Mouse (Mus musculus): ENCODE measurements around the gene Cysrt1.

DNA sequence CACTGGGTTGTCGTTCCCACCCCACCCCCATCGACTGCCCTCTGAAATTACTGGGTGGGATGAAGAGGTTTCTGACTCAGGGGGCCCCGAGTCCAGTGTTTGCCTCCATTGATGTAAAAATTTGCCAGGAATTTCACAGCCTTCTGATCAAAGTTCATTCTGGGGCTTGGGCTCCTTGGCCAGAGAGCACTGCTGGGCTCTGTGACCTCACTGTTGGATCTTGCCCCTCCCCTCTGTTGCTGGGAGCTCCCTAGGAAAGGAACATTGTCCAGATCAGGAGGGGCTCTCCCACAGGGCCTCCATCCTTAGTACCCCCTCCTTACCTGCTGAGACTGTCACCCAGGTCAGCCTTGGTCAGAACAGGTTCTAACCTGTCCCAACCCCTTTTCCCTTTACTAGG, 27.8 kb downstream of the Cysrt1 start, which contains the start of gene Stpg3:
- no peak for TF ChIP-seq CTCF (IDR thresholded peaks at IDR 0.05; ENCODE audit: low read depth, low read length)
- no peak for TF ChIP-seq POLR2A (IDR thresholded peaks at IDR 0.05; ENCODE audit: borderline replicate concordance, low read depth, low read length)
